Comparison of ENCODE assay signal across 8 mouse cellular contexts in the genomic region with DNA sequence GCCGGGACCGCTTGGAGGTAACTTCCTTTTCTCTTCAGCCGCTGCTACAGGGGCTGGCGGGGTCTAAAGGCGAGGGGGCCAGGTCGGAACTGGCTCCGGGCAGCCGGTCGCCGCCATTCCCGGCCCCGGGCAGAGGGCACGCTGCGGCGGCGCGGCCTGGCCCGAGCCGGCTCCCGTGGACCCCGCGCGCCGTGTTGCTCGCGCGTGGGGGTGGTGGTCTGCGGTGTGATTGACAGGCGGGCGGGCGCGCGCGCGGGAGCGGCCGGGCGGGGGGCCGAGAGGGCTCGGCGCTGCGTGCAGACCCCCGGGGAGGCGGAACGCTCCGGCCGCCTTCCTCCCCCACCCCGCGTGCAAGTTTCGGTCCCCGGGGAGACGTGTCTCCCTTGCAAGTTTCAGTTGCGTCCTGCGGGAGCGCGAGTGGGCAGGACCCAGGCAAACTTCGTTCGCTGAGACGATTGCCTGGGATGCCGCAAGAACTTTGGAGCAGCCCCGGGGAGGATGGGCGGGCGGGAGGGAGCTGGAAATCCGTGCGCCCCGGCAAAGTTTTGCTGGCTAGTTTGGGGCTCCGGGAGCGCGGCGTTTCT. TPM values are rescaled to one million over a fixed set of nuclear protein-coding genes. Genes with fewer than 3 reads are reported as not detected.
DNase-seq lines count a peak whose midpoint lies in the region; ATAC-seq and TF ChIP-seq lines count a peak whose summit lies in the region.

No protein-coding gene starts in this region.

- H3K9ac ChIP-seq in forebrain, embryonic 11.5 days (ENCODE audit: low read length), result peak overlapping the region; percentile 97
- peak overlapping the region; percentile 92 for H3K9ac ChIP-seq in lung, embryonic 15.5 days

- peak; percentile 41; the same call in 1 of the 2 replicates for TF ChIP-seq POLR2A in brain, embryonic 14.5 days (IDR thresholded peaks at IDR 0.05; ENCODE audit: borderline replicate concordance, extremely low read depth, insufficient read depth, insufficient read length, poor library complexity, severe bottlenecking)
- TF ChIP-seq POLR2A in olfactory bulb, adult 2 months (IDR thresholded peaks at IDR 0.05; ENCODE audit: insufficient read depth, low read depth, low read length), result no peak

- no peaks in the 10 kb centered on the region; the same call in 1 of the 2 replicates for H3K27me3 ChIP-seq in forebrain, embryonic 11.5 days (ENCODE audit: control insufficient read depth, insufficient read depth, low read length)
- H3K27me3 ChIP-seq in lung, embryonic 15.5 days, result no peaks in the 10 kb centered on the region

- H3K4me3 ChIP-seq in forebrain, embryonic 11.5 days (ENCODE audit: low read depth, low read length), result peak overlapping the region; percentile 93
- peak overlapping the region; percentile 76 for H3K4me3 ChIP-seq in layer of hippocampus, adult 2 months
- H3K4me3 ChIP-seq in lung, embryonic 15.5 days, result peak overlapping the region; percentile 98
- peak overlapping the region; percentile 62 for H3K4me3 ChIP-seq in olfactory bulb, adult 2 months (ENCODE audit: insufficient read depth, low read depth, low read length)

- peak overlapping the region; percentile 97 for H3K27ac ChIP-seq in forebrain, embryonic 11.5 days (ENCODE audit: low read depth, low read length)
- H3K27ac ChIP-seq in layer of hippocampus, adult 2 months, result peak overlapping the region; percentile 95
- H3K27ac ChIP-seq in lung, embryonic 15.5 days, result peak overlapping the region; percentile 99
- peak overlapping the region; percentile 49 for H3K27ac ChIP-seq in olfactory bulb, adult 2 months (ENCODE audit: insufficient read depth, low read depth, low read length)

- DNase-seq in ES-CJ7 (ENCODE audit: low read depth, low spot score), result peak; percentile 40
- peak; percentile 75 for DNase-seq in brain, embryonic 14.5 days (ENCODE audit: low read depth)
- no peak for DNase-seq in forebrain, embryonic 11.5 days (ENCODE audit: low spot score)
- peak; percentile 69 to 74 for DNase-seq in heart, postnatal 10 days
- DNase-seq in layer of hippocampus, adult 2 months (ENCODE audit: low spot score in 2 of 2), result peak; percentile 8 to 13
- peak; percentile 86 for DNase-seq in testis, postnatal 14 days (ENCODE audit: low spot score)

- no peaks in the 10 kb centered on the region for H3K36me3 ChIP-seq in forebrain, embryonic 11.5 days (ENCODE audit: control insufficient read depth, insufficient read depth, low read length)
- no peaks in the 10 kb centered on the region for H3K36me3 ChIP-seq in lung, embryonic 15.5 days

- peaks cover 10% of the 10 kb centered on the region for H3K4me1 ChIP-seq in forebrain, embryonic 11.5 days (replicated peaks; ENCODE audit: control insufficient read depth, insufficient read depth, low read length)
- H3K4me1 ChIP-seq in lung, embryonic 15.5 days, result peaks cover 29% of the 10 kb centered on the region
- H3K4me1 ChIP-seq in olfactory bulb, adult 2 months (ENCODE audit: control insufficient read depth, insufficient read depth, low read length), result peaks cover 5% of the 10 kb centered on the region

- TF ChIP-seq CTCF in brain, embryonic 14.5 days (IDR thresholded peaks at IDR 0.05; ENCODE audit: borderline replicate concordance, extremely low read depth, insufficient read depth, insufficient read length), result no peak
- 0 out of 2 replicates have a peak, but pooled peaks have one; percentile 12 for TF ChIP-seq CTCF in layer of hippocampus, adult 2 months (conservative IDR thresholded peaks at IDR 0.05)
- TF ChIP-seq CTCF in olfactory bulb, adult 2 months (IDR thresholded peaks at IDR 0.05; ENCODE audit: insufficient read depth, low read depth, low read length), result no peak

- WGBS in forebrain, embryonic 11.5 days, result under 1% methylated on average over 61 of the region's 70 CpGs
- WGBS in lung, embryonic 15.5 days, result 1% methylated on average over 65 of the region's 70 CpGs
- WGBS in olfactory bulb, adult 2 months, result under 1% methylated on average over 68 of the region's 70 CpGs

- no peaks in the 10 kb centered on the region for H3K9me3 ChIP-seq in forebrain, embryonic 11.5 days (ENCODE audit: control insufficient read depth, low read length)
- no peaks in the 10 kb centered on the region for H3K9me3 ChIP-seq in lung, embryonic 15.5 days

- peak overlapping the region; percentile 66 for H3K4me2 ChIP-seq in forebrain, embryonic 11.5 days (ENCODE audit: low read depth, low read length, severe bottlenecking)
- H3K4me2 ChIP-seq in lung, embryonic 15.5 days, result peak overlapping the region; percentile 68

- peak; percentile 80 for ATAC-seq in forebrain, embryonic 11.5 days (replicated peaks; ENCODE audit: low FRiP score)
- peak; percentile 72 for ATAC-seq in lung, embryonic 15.5 days (ENCODE audit: borderline replicate concordance, extremely low read depth, low FRiP score, low TSS enrichment)

- intact Hi-C loops in heart, postnatal 10 days (cut with DNase I), result loop anchor here (2.0 to 5.0 kb wide), 2 partner anchors 66 to 102 kb away; no protein-coding TSS in a partner anchor

RNA-seq across cellular contexts. Expression of a gene that starts 0.6 kb away (rescaled TPM):
- polyA plus RNA-seq in brain, embryonic 14.5 days (2012; rRNA removed), result 12.4 and 17.9 TPM in 2 replicates
- polyA plus RNA-seq in forebrain, embryonic 11.5 days (2014; fragmentation: Nextera tagmentation; extraction: Ambion mirVana), result 12.8 and 18.3 TPM in 2 replicates
- total RNA-seq in heart, postnatal 10 days (2021), result 10 to 100 TPM; 13.6 to 14.6 TPM
- 10 to 100 TPM; 13.1 to 13.5 TPM for total RNA-seq in layer of hippocampus, adult 2 months (2021)
- 12.4 and 13.0 TPM in 2 replicates for polyA plus RNA-seq in lung, embryonic 15.5 days (2015; fragmentation: Nextera tagmentation; extraction: Ambion mirVana)
- polyA plus RNA-seq in olfactory bulb, adult 2 months (2012; ENCODE audit: insufficient read depth, insufficient read length, low replicate concordance, missing spikeins), result not detected in 2 replicates

Comparison
In these comparisons a context has a peak if more than half of its experiments do, and no peak if none do; other contexts are left out.
1. H3K27ac ChIP-seq: peak in every context shown above with its lines; median percentile 99 in lung, embryonic 15.5 days; 97 in forebrain, embryonic 11.5 days; 95 in layer of hippocampus, adult 2 months; 49 in olfactory bulb, adult 2 months.
2. RNA of a gene that starts 0.6 kb away (polyA plus RNA-seq): 12.8 to 18.3 TPM in forebrain, embryonic 11.5 days, 12.4 to 17.9 TPM in brain, embryonic 14.5 days and 12.4 to 13.0 TPM in lung, embryonic 15.5 days; not detected in olfactory bulb, adult 2 months; every median in the first group is over 10 times any median in the second.
3. Peak in every context shown above with its lines, with median percentiles within 50 percentile points of each other: H3K4me3 ChIP-seq.